Mouse (Mus musculus): ENCODE results near the gene Glis2. TPM values are rescaled to one million over a fixed set of nuclear protein-coding genes. Genes with fewer than 3 reads are reported as not detected.

The Glis2 gene
- total and polyA plus RNA-seq, 3 experiments: 0.59 to 3.3 (median 2.5) TPM

DNA sequence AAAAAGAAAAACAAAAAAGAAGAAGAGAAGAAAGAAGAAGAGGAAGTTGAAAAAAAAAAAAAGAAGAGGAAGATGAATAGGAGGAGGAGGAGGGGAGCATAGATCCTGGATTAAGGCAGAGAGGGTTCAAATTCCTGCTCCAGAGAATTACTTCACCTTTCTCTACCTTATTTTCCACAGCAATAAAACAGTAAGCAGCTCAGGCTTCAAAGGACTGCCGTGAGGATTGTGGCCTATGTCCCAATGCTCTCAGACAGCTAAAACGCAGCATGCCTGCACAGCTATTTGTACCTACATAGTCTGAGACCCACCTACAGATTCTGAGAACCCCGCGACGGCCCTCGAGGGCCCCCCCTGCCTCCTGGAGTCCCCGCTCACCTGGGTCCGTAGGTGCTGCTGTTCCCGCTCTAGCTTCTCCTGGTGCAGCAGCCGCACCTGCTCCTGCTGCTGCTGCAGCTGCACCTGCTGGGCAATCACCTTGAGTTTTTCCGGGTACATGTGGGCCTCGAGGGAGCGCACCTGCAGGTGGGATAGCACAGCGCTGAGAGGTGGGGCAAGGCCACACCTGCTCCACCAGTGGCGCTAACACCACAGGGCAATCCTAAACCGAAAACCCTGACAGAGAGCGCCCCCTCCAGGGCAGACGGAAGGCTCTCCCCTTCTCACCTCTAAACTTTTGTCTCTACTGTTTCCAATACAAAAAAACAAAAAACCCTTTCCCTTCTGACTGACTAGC lies 45.4 kb upstream of the Glis2 start:
- DNase-seq (ENCODE audit: extremely low read depth): no peak
- Histone ChIP-seq H3K27ac (ENCODE audit: insufficient read depth, low read depth) (no peak overlapping the region), H3K27me3 (replicated peaks) (no peaks in the 10 kb centered on the region), H3K9me3 (replicated peaks; ENCODE audit: low read length) (no peaks in the 10 kb centered on the region), H3K36me3 (replicated peaks in 1 of 2; ENCODE audit: control insufficient read depth in 1 of 2, insufficient read depth in 1 of 2, low read length in 1 of 2) (peaks cover 48 to 72% of the 10 kb centered on the region in 2 experiments), H3K79me2 (replicated peaks; ENCODE audit: control insufficient read depth, extremely low read depth, insufficient read depth, poor library complexity, severe bottlenecking) (peaks cover 4% of the 10 kb centered on the region; the same call in 1 of the 2 replicates), H3K4me2 (ENCODE audit: insufficient read depth, low read depth, poor library complexity, severe bottlenecking) (no peak overlapping the region), H3K9ac (ENCODE audit: insufficient read depth, low read depth) (no peak overlapping the region), H3K4me3 (replicated peaks in 1 of 3; ENCODE audit: low read depth in 2 of 3, low read length in 2 of 3, poor library complexity in 1 of 3) (no peak overlapping the region), H3K4me1 (ENCODE audit: control insufficient read depth in 1 of 2, insufficient read depth in 2 of 2) (peaks cover 22 to 54% of the 10 kb centered on the region in 2 experiments)
- TF ChIP-seq ZNF384 (IDR thresholded peaks at IDR 0.05; ENCODE audit: low read depth, low read length) (peak; percentile 43), USF1 (IDR thresholded peaks at IDR 0.05; ENCODE audit: low read depth, low read length) (no peak), GABPA (IDR thresholded peaks at IDR 0.05; ENCODE audit: insufficient replicate concordance, low read depth, low read length) (no peak), ELF1 (IDR thresholded peaks at IDR 0.05; ENCODE audit: low read depth, low read length) (no peak), CTCF (conservative IDR thresholded peaks at IDR 0.05 in 1 of 2, IDR thresholded peaks at IDR 0.05 in 1 of 2; ENCODE audit: low read depth in 2 of 2, low read length in 2 of 2) (peak in 1 of 2 experiments; percentile 59; a peak in 2 of 4 replicates), BHLHE40 (IDR thresholded peaks at IDR 0.05; ENCODE audit: low read depth, low read length) (no peak), ZMIZ1 (IDR thresholded peaks at IDR 0.05; ENCODE audit: low read depth, low read length) (no peak), HCFC1 (IDR thresholded peaks at IDR 0.05; ENCODE audit: low read depth, low read length) (no peak), RAD21 (IDR thresholded peaks at IDR 0.05; ENCODE audit: low read depth, low read length) (peak; percentile 27), NRF1 (IDR thresholded peaks at IDR 0.05; ENCODE audit: low read depth, low read length) (no peak), TBP (conservative IDR thresholded peaks at IDR 0.05; ENCODE audit: low read depth, low read length) (no peak), JUN (IDR thresholded peaks at IDR 0.05; ENCODE audit: insufficient read depth, low read depth, low read length) (no peak), MXI1 (IDR thresholded peaks at IDR 0.05; ENCODE audit: low read depth, low read length) (no peak), E2F4 (IDR thresholded peaks at IDR 0.05; ENCODE audit: insufficient replicate concordance, low read depth, low read length) (no peak), TCF12 (IDR thresholded peaks at IDR 0.05; ENCODE audit: low read depth, low read length) (peak; percentile 87), IRF4 (IDR thresholded peaks at IDR 0.05; ENCODE audit: low read depth, low read length) (no peak), ZC3H11A (IDR thresholded peaks at IDR 0.05; ENCODE audit: low read depth, low read length) (no peak), MAX (IDR thresholded peaks at IDR 0.05; ENCODE audit: low read length) (no peak), MAZ (IDR thresholded peaks at IDR 0.05; ENCODE audit: low read depth, low read length) (no peak), MYC (IDR thresholded peaks at IDR 0.05; ENCODE audit: low read depth, low read length) (no peak)
- in situ Hi-C loops (cut with MboI; ENCODE audit: low pct_ligation_motif_present, low pct_unique_long_range_greater_than_20kb, low sequenced_read_pairs) (no loop called here), dilution Hi-C loops (cut with MboI; ENCODE audit: extremely low pct_ligation_motif_present, extremely low pct_unique_long_range_greater_than_20kb, low sequenced_read_pairs) (no loop called here)

Data from CH12.LX (cell line).